Mouse (Mus musculus): ENCODE measurements at regions not wholly inside any gene's neighbourhood (a gene's known extent, or its start where the extent isn't known, plus 50 kb on each side); places are given as distances from the start of the nearest gene placed in this dataset.

- WGBS = 57% methylated on average over 1 of the region's 1 CpGs
- no peak overlapping the region for H3K4me3 ChIP-seq (replicated peaks; ENCODE audit: control insufficient read depth, low read depth, low read length)
- no peak overlapping the region for H3K27ac ChIP-seq (ENCODE audit: control insufficient read depth, insufficient read depth, low read depth, low read length, poor library complexity)
- H3K4me1 ChIP-seq (ENCODE audit: control insufficient read depth, insufficient read depth, low read length) = no peaks in the 10 kb centered on the region
- TF ChIP-seq CTCF (IDR thresholded peaks at IDR 0.05; ENCODE audit: control insufficient read depth, insufficient read depth, low read length) (no peak), POLR2A (IDR thresholded peaks at IDR 0.05; ENCODE audit: borderline replicate concordance, control insufficient read depth, low read depth, low read length) (no peak)
These were observed 470.2 kb upstream of the 5930422O12Rik start for GRCm38 (mm10) chr8:32958331-32958730.

- TF ChIP-seq CTCF (IDR thresholded peaks at IDR 0.05; ENCODE audit: control insufficient read depth, insufficient read depth, low read length) (no peak), POLR2A (IDR thresholded peaks at IDR 0.05; ENCODE audit: borderline replicate concordance, control insufficient read depth, low read depth, low read length) (no peak)
- WGBS = 90% methylated on average over 4 of the region's 4 CpGs
- H3K4me3 ChIP-seq (replicated peaks; ENCODE audit: control insufficient read depth, low read depth, low read length) = no peak overlapping the region
- H3K4me1 ChIP-seq (ENCODE audit: control insufficient read depth, insufficient read depth, low read length) = no peaks in the 10 kb centered on the region
- H3K27ac ChIP-seq (ENCODE audit: control insufficient read depth, insufficient read depth, low read depth, low read length, poor library complexity) = no peak overlapping the region
These were observed 469.7 kb upstream of the 5930422O12Rik start for GRCm38 (mm10) chr8:32958855-32959254.

GRCm38 (mm10) chr8:32959326-32960064 lies 469.0 kb upstream of the 5930422O12Rik start:
- H3K4me1 ChIP-seq (ENCODE audit: control insufficient read depth, insufficient read depth, low read length) = no peaks in the 10 kb centered on the region
- H3K27ac ChIP-seq (ENCODE audit: control insufficient read depth, insufficient read depth, low read depth, low read length, poor library complexity) = no peak overlapping the region
- WGBS = 85% methylated on average over 12 of the region's 12 CpGs
- TF ChIP-seq POLR2A (IDR thresholded peaks at IDR 0.05; ENCODE audit: borderline replicate concordance, control insufficient read depth, low read depth, low read length) = no peak
- TF ChIP-seq CTCF (IDR thresholded peaks at IDR 0.05; ENCODE audit: control insufficient read depth, insufficient read depth, low read length) = no peak
- no peak overlapping the region for H3K4me3 ChIP-seq (replicated peaks; ENCODE audit: control insufficient read depth, low read depth, low read length)

GRCm38 (mm10) chr8:32990216-32990615 lies 438.3 kb upstream of the 5930422O12Rik start:
- Histone ChIP-seq H3K27ac (ENCODE audit: control insufficient read depth, insufficient read depth, low read depth, low read length, poor library complexity) (no peak overlapping the region), H3K4me1 (ENCODE audit: control insufficient read depth, insufficient read depth, low read length) (no peaks in the 10 kb centered on the region), H3K4me3 (replicated peaks; ENCODE audit: control insufficient read depth, low read depth, low read length) (no peak overlapping the region)
- WGBS = 78% methylated on average over 3 of the region's 3 CpGs
- TF ChIP-seq POLR2A (IDR thresholded peaks at IDR 0.05; ENCODE audit: borderline replicate concordance, control insufficient read depth, low read depth, low read length) (no peak), CTCF (IDR thresholded peaks at IDR 0.05; ENCODE audit: control insufficient read depth, insufficient read depth, low read length) (no peak)

GRCm38 (mm10) chr8:33003967-33004564 lies 424.4 kb upstream of the 5930422O12Rik start:
- Histone ChIP-seq H3K4me1 (ENCODE audit: control insufficient read depth, insufficient read depth, low read length) (no peaks in the 10 kb centered on the region), H3K4me3 (replicated peaks; ENCODE audit: control insufficient read depth, low read depth, low read length) (no peak overlapping the region), H3K27ac (ENCODE audit: control insufficient read depth, insufficient read depth, low read depth, low read length, poor library complexity) (no peak overlapping the region)
- no peak for TF ChIP-seq CTCF (IDR thresholded peaks at IDR 0.05; ENCODE audit: control insufficient read depth, insufficient read depth, low read length)
- no peak for TF ChIP-seq POLR2A (IDR thresholded peaks at IDR 0.05; ENCODE audit: borderline replicate concordance, control insufficient read depth, low read depth, low read length)
- WGBS = 73% methylated on average over 7 of the region's 7 CpGs

- 35% methylated on average over 2 of the region's 2 CpGs for whole genome bisulfite sequencing
- no peak overlapping the region for H3K27ac ChIP-seq (ENCODE audit: control insufficient read depth, insufficient read depth, low read depth, low read length, poor library complexity)
- no peak overlapping the region for H3K4me3 ChIP-seq (replicated peaks; ENCODE audit: control insufficient read depth, low read depth, low read length)
- no peak for TF ChIP-seq POLR2A (IDR thresholded peaks at IDR 0.05; ENCODE audit: borderline replicate concordance, control insufficient read depth, low read depth, low read length)
- no peak for TF ChIP-seq CTCF (IDR thresholded peaks at IDR 0.05; ENCODE audit: control insufficient read depth, insufficient read depth, low read length)
- no peaks in the 10 kb centered on the region for H3K4me1 ChIP-seq (ENCODE audit: control insufficient read depth, insufficient read depth, low read length)
These were observed 423.9 kb upstream of the 5930422O12Rik start for GRCm38 (mm10) chr8:33004570-33004969.

- no peak overlapping the region for H3K4me3 ChIP-seq (replicated peaks; ENCODE audit: control insufficient read depth, low read depth, low read length)
- no peaks in the 10 kb centered on the region for H3K4me1 ChIP-seq (ENCODE audit: control insufficient read depth, insufficient read depth, low read length)
- H3K27ac ChIP-seq (ENCODE audit: control insufficient read depth, insufficient read depth, low read depth, low read length, poor library complexity) = no peak overlapping the region
- no peak for TF ChIP-seq POLR2A (IDR thresholded peaks at IDR 0.05; ENCODE audit: borderline replicate concordance, control insufficient read depth, low read depth, low read length)
- no peak for TF ChIP-seq CTCF (IDR thresholded peaks at IDR 0.05; ENCODE audit: control insufficient read depth, insufficient read depth, low read length)
These were observed 418.4 kb upstream of the 5930422O12Rik start for GRCm38 (mm10) chr8:33010106-33010505.

GRCm38 (mm10) chr8:33012784-33013183 lies 415.7 kb upstream of the 5930422O12Rik start:
- TF ChIP-seq POLR2A (IDR thresholded peaks at IDR 0.05; ENCODE audit: borderline replicate concordance, control insufficient read depth, low read depth, low read length) (no peak), CTCF (IDR thresholded peaks at IDR 0.05; ENCODE audit: control insufficient read depth, insufficient read depth, low read length) (no peak)
- 69% methylated on average over 6 of the region's 6 CpGs for WGBS
- Histone ChIP-seq H3K27ac (ENCODE audit: control insufficient read depth, insufficient read depth, low read depth, low read length, poor library complexity) (no peak overlapping the region), H3K4me3 (replicated peaks; ENCODE audit: control insufficient read depth, low read depth, low read length) (no peak overlapping the region), H3K4me1 (ENCODE audit: control insufficient read depth, insufficient read depth, low read length) (no peaks in the 10 kb centered on the region)

All from bone marrow, adult 2 months (tissue).